Mouse (Mus musculus): ENCODE results near the gene Clta.

Clta gene

DNA sequence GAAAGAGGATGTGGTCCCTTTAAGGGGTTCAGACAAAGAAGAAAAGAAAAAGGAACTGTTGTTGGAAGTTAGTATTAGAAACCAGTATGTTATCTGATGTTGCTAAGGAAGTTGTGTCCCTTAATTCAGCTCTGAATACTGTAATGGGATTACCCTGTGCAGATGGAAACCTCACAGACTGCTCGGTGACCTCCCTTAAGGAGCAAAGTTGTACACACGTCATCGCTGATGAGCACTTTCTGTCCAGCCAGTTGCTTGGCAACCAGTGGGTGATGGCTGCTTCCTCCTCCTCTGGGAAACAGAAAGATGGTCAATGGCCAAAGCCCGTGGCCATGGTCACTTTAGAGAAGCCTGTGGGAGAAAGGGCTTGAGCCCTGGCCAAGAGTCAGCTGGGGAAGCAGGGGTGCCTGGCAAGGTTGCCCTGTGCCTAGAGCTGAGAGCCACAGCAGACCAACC is 30.7 kb upstream of the Clta start:
- no peak for TF ChIP-seq GATA4 (IDR thresholded peaks at IDR 0.05; ENCODE audit: insufficient replicate concordance, low read length)

DNA sequence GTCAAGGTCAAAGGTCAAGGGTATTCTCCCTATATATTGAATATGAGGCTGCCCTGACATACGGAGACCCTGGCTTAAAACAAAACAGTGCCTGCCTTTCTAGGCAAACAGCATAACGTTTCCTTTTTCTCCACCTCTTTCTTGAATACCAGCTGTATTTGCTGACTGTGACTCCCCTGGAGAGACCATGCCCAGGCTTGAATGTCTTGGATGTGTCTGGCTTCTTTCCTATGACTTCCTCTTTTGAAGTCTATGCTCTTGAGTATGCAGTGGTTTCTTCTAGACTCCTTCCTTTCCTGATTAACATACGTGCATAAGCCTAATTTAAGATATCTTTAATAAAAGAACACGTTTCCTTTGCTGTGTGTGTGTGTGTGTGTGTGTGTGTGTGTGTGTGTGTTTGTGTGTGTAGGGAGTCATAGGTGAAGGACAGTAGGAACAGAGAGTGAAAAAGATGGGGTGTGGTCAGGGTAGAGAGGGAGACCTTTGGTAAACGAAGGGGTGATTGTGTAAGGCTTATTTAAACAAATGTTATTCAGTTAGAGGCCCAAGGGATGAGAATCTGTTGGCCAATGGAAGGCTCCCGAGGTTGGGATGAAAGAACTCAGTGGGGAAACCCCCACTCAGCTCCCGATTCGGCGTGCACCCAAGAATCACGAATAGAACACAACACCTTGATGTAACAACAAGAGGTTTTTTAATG is 29.2 kb upstream of the Clta start:
- TF ChIP-seq GATA4 (IDR thresholded peaks at IDR 0.05; ENCODE audit: insufficient replicate concordance, low read length): no peak

DNA sequence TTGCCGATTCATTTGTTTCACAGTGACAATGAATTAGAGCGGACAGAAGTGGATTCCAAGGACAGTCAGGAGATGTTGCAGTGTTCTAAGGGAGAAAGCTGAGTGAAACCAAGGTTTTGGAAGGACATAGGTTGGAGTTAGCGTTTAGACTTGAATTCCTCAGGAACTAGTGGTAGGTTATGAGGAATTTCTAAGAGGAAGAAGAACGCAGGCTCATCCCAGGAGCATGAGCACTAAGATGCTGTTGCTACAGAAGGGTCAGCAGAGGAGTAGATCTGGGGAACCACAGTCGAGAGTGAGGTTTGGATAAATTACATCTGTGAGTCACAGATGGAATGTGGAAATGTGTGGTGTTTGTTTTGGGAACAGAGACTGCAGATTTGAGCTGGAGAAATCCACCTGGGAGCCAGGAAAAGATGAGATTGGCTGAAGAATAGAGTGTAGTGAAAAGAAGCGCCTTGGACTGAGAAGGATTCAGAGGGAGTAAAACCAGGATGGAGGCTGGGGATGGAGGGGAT is 28.0 kb upstream of the Clta start:
- TF ChIP-seq GATA4 (IDR thresholded peaks at IDR 0.05; ENCODE audit: insufficient replicate concordance, low read length): no peak

DNA sequence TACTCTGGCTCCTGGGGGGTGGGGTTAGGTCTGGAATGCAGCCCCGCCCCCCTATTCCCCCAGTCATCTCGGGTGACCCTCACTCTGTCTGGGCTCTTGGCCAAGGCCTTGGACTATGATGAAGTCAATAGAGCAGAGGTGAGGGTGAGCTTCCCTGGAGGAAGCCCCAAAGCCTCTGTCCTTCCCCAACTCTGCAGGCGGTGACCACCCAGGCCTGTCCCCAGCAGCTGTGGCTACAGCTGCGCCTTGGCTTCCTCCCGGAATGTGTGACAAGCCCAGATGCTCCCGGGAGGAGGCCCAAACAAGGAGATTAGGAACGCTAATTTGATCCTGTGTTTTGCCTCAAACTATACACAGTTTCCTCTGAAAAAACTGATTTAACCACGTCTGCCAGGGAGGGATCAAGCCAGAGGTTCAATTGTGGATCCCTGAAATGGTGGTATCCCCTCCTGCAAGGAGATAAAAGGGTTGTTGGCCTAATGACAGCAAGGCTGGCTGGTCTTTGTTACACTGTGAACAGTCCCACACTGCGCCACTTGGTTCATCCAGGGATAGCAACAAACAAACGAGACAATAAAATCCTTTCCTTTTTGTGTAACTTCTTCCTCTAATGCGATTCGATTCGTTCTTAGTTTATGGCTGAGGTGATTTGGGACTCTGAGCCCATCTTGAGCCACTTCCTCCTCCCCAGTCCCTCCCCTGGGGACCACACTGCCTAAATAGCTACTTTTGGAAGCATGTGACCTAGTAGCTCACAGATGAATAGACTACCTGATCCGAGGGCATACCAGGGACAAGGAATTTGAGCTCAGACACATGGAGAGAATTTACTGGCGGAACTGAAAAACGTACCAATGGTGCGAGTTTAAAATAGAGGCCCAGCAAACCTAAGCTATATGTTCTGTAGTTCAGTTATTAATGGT is 25.5 kb upstream of the Clta start:
- no peak for TF ChIP-seq GATA4 (IDR thresholded peaks at IDR 0.05; ENCODE audit: insufficient replicate concordance, low read length)

DNA sequence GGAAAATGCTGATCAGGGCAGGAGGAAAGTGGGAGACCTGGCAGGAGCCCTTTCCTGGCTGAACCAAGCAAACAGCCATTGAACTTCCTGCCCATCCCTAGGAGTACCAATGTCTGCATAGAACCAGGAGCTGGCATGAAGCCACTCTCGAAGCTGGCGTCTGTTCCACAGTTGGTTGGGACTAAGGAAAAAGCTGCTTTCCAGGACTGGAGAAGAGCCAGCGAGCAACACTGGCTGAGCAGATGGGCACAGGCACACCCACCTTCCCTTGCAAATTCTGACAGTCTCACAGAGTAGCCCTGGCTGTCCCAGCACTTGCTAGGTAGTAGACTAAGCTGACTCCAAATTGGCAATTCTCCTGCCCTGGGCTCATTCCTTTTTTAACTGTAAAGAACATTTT is 24.5 kb upstream of the Clta start:
- no peak for TF ChIP-seq GATA4 (IDR thresholded peaks at IDR 0.05; ENCODE audit: insufficient replicate concordance, low read length)

DNA sequence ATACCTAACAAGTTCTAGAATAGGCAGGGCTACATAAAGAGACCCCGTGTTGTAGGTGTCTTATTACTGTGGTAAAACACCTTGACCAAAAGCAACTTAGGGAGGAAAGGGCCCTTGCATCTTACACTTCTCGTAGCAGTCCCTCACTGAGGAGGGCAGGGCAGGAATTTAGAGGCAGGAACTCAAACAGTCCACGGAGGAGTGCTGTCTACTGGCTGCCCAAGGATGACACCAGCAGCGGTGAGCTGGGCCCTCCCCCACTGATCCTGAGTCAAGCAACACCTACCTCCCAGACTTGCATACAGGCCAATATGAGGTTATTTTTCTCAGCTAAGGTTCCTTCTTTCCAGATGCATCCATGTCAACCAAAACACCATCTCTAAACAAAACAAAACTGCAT is 24.0 kb upstream of the Clta start:
- TF ChIP-seq GATA4 (IDR thresholded peaks at IDR 0.05; ENCODE audit: insufficient replicate concordance, low read length): no peak

DNA sequence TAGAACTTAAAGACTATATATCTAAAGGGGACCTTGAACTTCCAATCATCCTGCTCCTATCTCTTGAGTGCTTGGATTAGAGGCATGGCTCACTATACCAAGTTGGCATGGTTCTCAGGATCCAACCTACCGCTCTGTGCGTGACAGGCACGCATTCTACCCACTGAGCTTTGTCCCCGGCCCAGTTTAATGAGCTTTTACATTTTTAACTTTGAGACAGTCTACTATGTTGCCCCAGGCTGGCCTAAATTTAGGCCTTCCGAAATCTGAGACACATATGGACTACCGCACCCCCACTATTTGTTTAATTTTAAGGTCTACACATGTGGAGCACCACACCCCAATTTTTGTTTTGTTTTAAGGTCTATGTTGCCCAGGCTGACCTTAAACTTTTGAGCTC is 23.4 kb upstream of the Clta start:
- TF ChIP-seq GATA4 (IDR thresholded peaks at IDR 0.05; ENCODE audit: insufficient replicate concordance, low read length): no peak

DNA sequence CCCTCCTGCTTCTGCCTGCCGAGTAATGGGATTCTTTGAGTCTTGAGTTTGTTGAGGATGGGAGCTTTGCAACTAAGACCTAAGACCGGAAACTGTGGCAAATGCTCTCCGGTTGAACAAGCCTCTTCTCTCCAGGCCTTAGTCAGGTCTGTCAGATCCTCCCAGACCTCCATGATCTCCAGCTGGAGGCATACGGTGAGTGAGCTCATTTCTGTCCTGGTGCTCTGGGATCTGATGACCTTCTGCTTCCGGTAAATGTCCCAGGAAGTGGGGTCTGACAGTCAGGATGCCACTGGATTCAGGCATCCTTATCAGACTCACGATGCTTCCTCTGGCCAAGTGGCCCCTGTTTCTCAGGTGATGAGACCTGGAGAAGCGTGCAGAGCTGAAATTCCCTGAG is 23.0 kb upstream of the Clta start:
- no peak for TF ChIP-seq GATA4 (IDR thresholded peaks at IDR 0.05; ENCODE audit: insufficient replicate concordance, low read length)

DNA sequence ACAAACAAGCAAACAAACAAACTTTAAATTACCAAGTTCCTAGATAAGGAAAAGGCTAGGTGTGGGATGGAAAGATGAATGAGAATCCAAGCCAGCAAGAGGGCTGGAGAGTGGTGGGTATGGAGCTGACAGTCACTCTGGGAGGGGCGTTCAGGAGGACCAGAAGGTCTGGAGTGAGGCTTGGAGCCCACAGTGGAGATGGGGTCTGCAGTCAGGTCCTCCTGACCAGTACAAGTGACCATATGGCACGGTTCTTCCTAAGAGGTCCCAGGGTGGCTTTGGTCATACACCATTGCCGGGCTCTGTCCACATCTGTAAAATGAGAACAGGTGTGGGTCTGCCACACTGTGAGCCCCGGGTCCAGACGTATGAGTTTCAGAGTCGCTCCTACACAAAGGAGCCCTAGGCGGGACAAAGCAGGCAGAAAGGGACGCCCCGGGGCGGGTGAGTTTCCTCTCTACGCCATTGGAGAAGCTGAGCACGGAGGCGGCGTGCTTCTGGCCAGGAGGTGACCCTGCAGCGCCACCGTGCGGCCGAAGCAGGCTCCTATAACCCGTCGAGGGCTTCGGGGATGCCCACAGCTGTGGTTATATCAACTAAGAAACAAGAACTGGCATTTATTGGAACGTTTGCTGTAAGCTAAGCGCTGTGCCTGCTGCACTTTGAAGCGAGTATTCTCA is 22.1 kb upstream of the Clta start:
- TF ChIP-seq GATA4 (IDR thresholded peaks at IDR 0.05; ENCODE audit: insufficient replicate concordance, low read length): no peak

DNA sequence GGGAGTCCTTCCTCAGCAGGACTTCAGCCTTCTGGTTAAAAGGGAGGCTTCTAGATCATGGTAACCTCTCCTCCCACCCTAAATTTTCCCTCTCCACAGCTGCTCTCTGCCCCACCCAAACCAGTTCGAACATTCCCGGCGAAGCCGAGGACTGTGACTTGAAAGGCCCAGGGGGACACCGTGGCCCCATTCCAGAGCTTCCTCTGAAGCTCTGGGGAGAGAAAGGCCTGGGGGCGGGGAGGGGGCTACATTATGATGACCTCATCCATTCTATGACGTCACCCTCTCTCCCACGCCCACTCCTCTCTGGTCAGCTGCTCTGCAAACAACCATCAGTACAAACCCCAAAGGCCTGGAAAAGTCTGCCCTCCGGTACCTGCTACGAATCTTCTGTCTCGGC is 21.1 kb upstream of the Clta start, which contains the start of gene Ccin:
Ccin (plus strand) TSS at position 303 of the 400 bp plus-strand sequence.
- TF ChIP-seq GATA4 (IDR thresholded peaks at IDR 0.05; ENCODE audit: insufficient replicate concordance, low read length): no peak

DNA sequence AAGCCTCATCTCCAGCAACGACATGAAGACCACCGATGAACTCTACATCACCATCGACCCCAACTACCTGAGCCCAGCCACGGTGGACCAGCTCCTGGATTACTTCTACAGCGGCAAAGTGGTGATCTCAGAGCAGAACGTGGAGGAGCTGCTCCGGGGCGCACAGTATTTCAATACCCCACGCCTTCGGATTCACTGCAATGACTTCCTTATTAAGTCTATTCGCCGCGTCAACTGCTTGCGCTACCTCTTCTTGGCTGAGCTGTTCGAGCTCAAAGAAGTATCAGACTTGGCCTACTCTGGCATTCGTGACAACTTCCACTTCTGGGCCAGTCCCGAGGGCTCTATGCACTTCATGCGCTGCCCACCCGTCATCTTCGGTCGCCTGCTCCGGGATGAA is 20.5 kb upstream of the Clta start:
- TF ChIP-seq GATA4 (IDR thresholded peaks at IDR 0.05; ENCODE audit: insufficient replicate concordance, low read length): no peak

DNA sequence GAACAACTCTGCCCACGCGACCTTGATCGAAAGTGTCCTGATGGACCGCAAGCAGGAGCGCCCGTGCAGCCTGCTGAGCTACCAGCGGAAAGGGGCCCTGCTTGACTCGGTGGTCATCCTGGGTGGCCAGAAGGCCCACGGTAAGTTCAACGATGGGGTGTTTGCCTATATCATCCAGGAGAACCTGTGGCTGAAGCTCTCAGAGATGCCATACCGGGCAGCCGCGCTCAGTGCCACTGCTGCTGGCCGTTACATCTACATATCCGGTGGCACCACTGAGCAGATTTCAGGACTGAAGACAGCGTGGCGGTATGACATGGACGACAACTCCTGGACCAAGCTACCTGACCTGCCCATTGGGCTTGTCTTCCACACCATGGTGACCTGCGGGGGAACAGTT is 19.9 kb upstream of the Clta start:
- no peak for TF ChIP-seq GATA4 (IDR thresholded peaks at IDR 0.05; ENCODE audit: insufficient replicate concordance, low read length)

DNA sequence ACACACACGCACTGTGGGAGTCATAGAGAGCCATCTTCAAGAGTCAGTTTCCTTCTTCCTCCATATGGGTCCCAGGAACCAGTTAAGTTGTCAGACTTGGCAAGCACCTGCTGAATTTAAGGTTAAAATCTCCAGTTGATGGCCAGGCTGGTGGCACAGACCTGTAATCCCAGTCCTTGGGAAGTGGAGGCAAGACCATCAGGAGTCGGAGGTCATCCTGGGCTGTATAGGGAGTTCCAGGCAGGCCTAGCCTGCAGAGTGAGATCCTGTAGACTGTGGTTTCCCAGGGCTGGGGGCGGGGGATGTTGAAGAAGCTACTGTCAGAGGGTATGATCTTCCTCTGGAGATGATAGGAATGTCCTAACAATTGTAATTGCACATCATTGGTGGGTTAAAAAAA is 15.3 kb upstream of the Clta start:
- TF ChIP-seq GATA4 (IDR thresholded peaks at IDR 0.05; ENCODE audit: insufficient replicate concordance, low read length): no peak

DNA sequence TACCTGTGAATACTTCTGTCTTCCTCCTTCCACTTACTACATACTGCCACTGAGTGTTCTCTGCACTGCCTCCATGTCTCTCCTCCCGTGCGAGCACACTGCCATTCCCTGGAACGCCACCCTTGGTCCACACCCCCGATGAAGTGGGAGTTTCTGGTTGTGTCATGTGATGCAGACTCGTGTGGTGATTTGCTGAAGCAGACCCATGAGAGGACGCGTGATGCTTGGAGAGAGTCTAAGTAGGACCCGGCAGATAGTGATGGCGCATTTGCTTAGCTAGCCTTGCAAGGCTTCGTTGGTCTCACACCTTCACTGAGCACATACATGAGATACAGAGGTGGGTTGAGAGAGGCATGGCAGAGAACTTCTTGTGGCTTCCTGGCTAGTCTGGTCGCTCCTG is 11.2 kb upstream of the Clta start:
- TF ChIP-seq GATA4 (IDR thresholded peaks at IDR 0.05; ENCODE audit: insufficient replicate concordance, low read length): no peak

DNA sequence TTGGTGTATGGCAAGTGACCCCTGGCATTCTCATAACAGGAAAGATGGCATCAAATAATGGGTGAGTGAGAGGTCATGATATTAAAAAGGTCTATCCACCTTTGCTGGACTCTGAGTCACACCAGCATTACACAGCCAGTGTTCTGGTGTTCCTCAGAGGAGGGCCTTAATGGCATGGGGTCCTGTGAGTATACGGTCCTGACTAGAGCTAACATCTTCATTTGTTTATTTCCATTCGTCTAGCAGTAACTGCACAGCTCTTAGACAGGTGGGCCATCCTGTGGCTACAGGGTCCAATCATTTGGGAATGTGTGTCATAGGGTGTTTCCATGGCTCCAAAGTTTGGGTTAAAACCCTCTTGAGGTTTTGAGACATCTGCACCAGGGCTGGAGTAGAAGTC is 9.9 kb upstream of the Clta start:
- TF ChIP-seq GATA4 (IDR thresholded peaks at IDR 0.05; ENCODE audit: insufficient replicate concordance, low read length): no peak

All from liver, adult (tissue).